Mouse (Mus musculus) urinary bladder, postnatal 25 days (tissue): ENCODE results near the gene Rpl18a.
"Not testable (repeated sequence)": the region's sequence is repeated elsewhere in the genome, so short reads cannot be mapped to it uniquely, and the experiment has no call there.

Source experiments
- DNase-seq: peaks from one replicate; pipeline ENCODE4 v3.0.0; 2022; ENCODE audit warnings: low spot score

Gene Rpl18a

GRCm38 (mm10) chr8:70903112-70903511 is 5.9 kb upstream of the Rpl18a start:
- no peak for DNase-seq

- no peak for DNase-seq
Measured at GRCm38 (mm10) chr8:70902211-70902610, 5.0 kb upstream of the Rpl18a start.

- DNase-seq, result no peak
Measured at GRCm38 (mm10) chr8:70900872-70901387, 3.7 kb upstream of the Rpl18a start.

GRCm38 (mm10) chr8:70899226-70899625 is 2.0 kb upstream of the Rpl18a start:
- no peak for DNase-seq

- no peak for DNase-seq
Measured at GRCm38 (mm10) chr8:70898661-70899198, 1.5 kb upstream of the Rpl18a start.

- DNase-seq, result peak; percentile 84
Measured at GRCm38 (mm10) chr8:70897681-70898413, 635 bp upstream of the Rpl18a start.

- no peak for DNase-seq
Measured at GRCm38 (mm10) chr8:70896316-70897020, 744 bp downstream of the Rpl18a start.

GRCm38 (mm10) chr8:70895571-70896259 is 1.5 kb downstream of the Rpl18a start:
- DNase-seq, result not testable (repeated sequence)

GRCm38 (mm10) chr8:70894771-70895545 is 2.3 kb downstream of the Rpl18a start:
- no peak for DNase-seq

GRCm38 (mm10) chr8:70894385-70894720 is 2.9 kb downstream of the Rpl18a start:
- DNase-seq, result no peak

GRCm38 (mm10) chr8:70893656-70894384 is 3.4 kb downstream of the Rpl18a start:
- DNase-seq, result peak; percentile 68

GRCm38 (mm10) chr8:70892896-70893655 is 4.1 kb downstream of the Rpl18a start:
- DNase-seq, result no peak

- no peak for DNase-seq
Measured at GRCm38 (mm10) chr8:70892022-70892895, 5.0 kb downstream of the Rpl18a start, which contains the start of gene Slc5a5. TSS of gene Slc5a5 (minus strand) at chr8:70892757.

GRCm38 (mm10) chr8:70891356-70891755 is 5.9 kb downstream of the Rpl18a start:
- peak; percentile 64 for DNase-seq

GRCm38 (mm10) chr8:70890656-70891055 is 6.6 kb downstream of the Rpl18a start:
- DNase-seq, result no peak

GRCm38 (mm10) chr8:70887669-70888068 is 9.5 kb downstream of the Rpl18a start:
- no peak for DNase-seq

GRCm38 (mm10) chr8:70885612-70886011 is 11.6 kb downstream of the Rpl18a start:
- DNase-seq, result no peak

- DNase-seq, result no peak
Measured at GRCm38 (mm10) chr8:70884683-70885082, 12.5 kb downstream of the Rpl18a start.

GRCm38 (mm10) chr8:70884186-70884585 is 13.0 kb downstream of the Rpl18a start:
- no peak for DNase-seq
